Mouse (Mus musculus) kidney, postnatal 36 days (tissue): ENCODE measurements at regions not wholly inside any gene's neighbourhood (a gene's known extent, or its start where the extent isn't known, plus 50 kb on each side); places are given as distances from the start of the nearest gene placed in this dataset.

Experiments
- DNase-seq, 2 experiments: peaks; one replicate each; pipeline ENCODE4 v3.0.0; 2021 to 2022; ENCODE audit warnings: mixed read lengths in 2 of 2

- DNase-seq, result no peak
Measured at GRCm38 (mm10) chrX:11180194-11180816, 118.8 kb upstream of the H2al1a start.

GRCm38 (mm10) chrX:11181855-11182254 is 117.2 kb upstream of the H2al1a start:
- peak in 1 of 2 experiments; percentile 2 for DNase-seq

GRCm38 (mm10) chrX:11190851-11191250 is 108.2 kb upstream of the H2al1a start:
- DNase-seq, result no peak

- no peak for DNase-seq
Measured at GRCm38 (mm10) chrX:11204135-11204534, 94.9 kb upstream of the H2al1a start.

- DNase-seq, result no peak
Measured at GRCm38 (mm10) chrX:11209895-11210294, 89.2 kb upstream of the H2al1a start.

GRCm38 (mm10) chrX:11212811-11213210 is 86.2 kb upstream of the H2al1a start:
- no peak for DNase-seq

GRCm38 (mm10) chrX:11213492-11213891 is 85.6 kb upstream of the H2al1a start:
- DNase-seq, result peak; percentile 23 to 74

GRCm38 (mm10) chrX:11239066-11239465 is 60.0 kb upstream of the H2al1a start:
- no peak for DNase-seq

- DNase-seq, result no peak
Measured at GRCm38 (mm10) chrX:11245576-11245975, 53.5 kb upstream of the H2al1a start.
